Mouse (Mus musculus) layer of hippocampus, postnatal 10 days (tissue): ENCODE data around the gene Pgs1. TPM values are rescaled to one million over a fixed set of nuclear protein-coding genes. Genes with fewer than 3 reads are reported as not detected.
A peak's percentile ranks its signal among the peaks of the same experiment; 100 is the strongest.

ENCODE experiments used
- DNase-seq, 2 experiments: peaks; one replicate each; pipeline ENCODE4 v3.0.0; 2021; ENCODE audit warnings: low spot score in 2 of 2
- long read RNA-seq: library from polyadenylated mRNA; stranded (forward); transcript quantifications from one replicate; pipeline ENCODE4 v2.0.0, GENCODE M21; 2023
- total RNA-seq, 2 experiments: library from RNA; stranded (reverse); gene quantifications; 2 replicates each; pipeline ENCODE4 v1.2.3; 2021

Pgs1 gene
- 10 to 100 TPM; 59.2 to 59.6 TPM for total RNA-seq
- long read RNA-seq, transcript Pgs1-201 (10 exons, 2,197 nt) = minor isoform, 5 of 115 reads
- long read RNA-seq, transcript Pgs1-203 (10 exons, 2,863 nt) = major isoform, 66 of 115 reads
- long read RNA-seq, partial matches to known transcripts = 4 of 115 reads
- long read RNA-seq, other reads (novel, unspliced or antisense) = 40 of 115 reads

- peak; percentile 91 to 95 for DNase-seq
Measured at GRCm38 (mm10) chr11:117986126-117987031, at the start of gene Pgs1. TSS of gene Pgs1 (plus strand) at chr11:117986292.

GRCm38 (mm10) chr11:117939004-117939730 lies 46.9 kb upstream of the Pgs1 start:
- no peak for DNase-seq

- peak; percentile 79 to 84 for DNase-seq
Measured at GRCm38 (mm10) chr11:117939741-117940285, 46.3 kb upstream of the Pgs1 start.

GRCm38 (mm10) chr11:117940881-117941280 lies 45.2 kb upstream of the Pgs1 start:
- DNase-seq = no peak

GRCm38 (mm10) chr11:117941325-117941834 lies 44.7 kb upstream of the Pgs1 start:
- DNase-seq = no peak

- DNase-seq = no peak
Measured at GRCm38 (mm10) chr11:117941848-117942247, 44.2 kb upstream of the Pgs1 start.

- DNase-seq = no peak
Measured at GRCm38 (mm10) chr11:117946195-117946979, 39.7 kb upstream of the Pgs1 start.

- DNase-seq = no peak
Measured at GRCm38 (mm10) chr11:117946996-117947419, 39.1 kb upstream of the Pgs1 start.

- peak; percentile 50 to 61 for DNase-seq
Measured at GRCm38 (mm10) chr11:117949392-117950091, 36.5 kb upstream of the Pgs1 start.

- no peak for DNase-seq
Measured at GRCm38 (mm10) chr11:117951391-117951790, 34.7 kb upstream of the Pgs1 start.

- DNase-seq = no peak
Measured at GRCm38 (mm10) chr11:117952174-117952933, 33.7 kb upstream of the Pgs1 start.

- no peak for DNase-seq
Measured at GRCm38 (mm10) chr11:117954094-117954493, 32.0 kb upstream of the Pgs1 start.

- no peak for DNase-seq
Measured at GRCm38 (mm10) chr11:117954819-117955218, 31.3 kb upstream of the Pgs1 start.

- no peak for DNase-seq
Measured at GRCm38 (mm10) chr11:117955621-117956020, 30.5 kb upstream of the Pgs1 start.

- no peak for DNase-seq
Measured at GRCm38 (mm10) chr11:117958197-117958596, 27.9 kb upstream of the Pgs1 start.

- DNase-seq = no peak
Measured at GRCm38 (mm10) chr11:117959166-117959565, 26.9 kb upstream of the Pgs1 start.

- no peak for DNase-seq
Measured at GRCm38 (mm10) chr11:117959741-117960381, 26.2 kb upstream of the Pgs1 start.

GRCm38 (mm10) chr11:117960601-117961000 lies 25.5 kb upstream of the Pgs1 start:
- no peak for DNase-seq
